Mouse (Mus musculus): ENCODE data around the gene 1700028J19Rik. TPM values are rescaled to one million over a fixed set of nuclear protein-coding genes. Genes with fewer than 3 reads are reported as not detected.
"Not testable (repeated sequence)": the region's sequence is repeated elsewhere in the genome, so short reads cannot be mapped to it uniquely, and the experiment has no call there.

The 1700028J19Rik gene
- polyA plus RNA-seq, 1 experiment = not detected

DNA sequence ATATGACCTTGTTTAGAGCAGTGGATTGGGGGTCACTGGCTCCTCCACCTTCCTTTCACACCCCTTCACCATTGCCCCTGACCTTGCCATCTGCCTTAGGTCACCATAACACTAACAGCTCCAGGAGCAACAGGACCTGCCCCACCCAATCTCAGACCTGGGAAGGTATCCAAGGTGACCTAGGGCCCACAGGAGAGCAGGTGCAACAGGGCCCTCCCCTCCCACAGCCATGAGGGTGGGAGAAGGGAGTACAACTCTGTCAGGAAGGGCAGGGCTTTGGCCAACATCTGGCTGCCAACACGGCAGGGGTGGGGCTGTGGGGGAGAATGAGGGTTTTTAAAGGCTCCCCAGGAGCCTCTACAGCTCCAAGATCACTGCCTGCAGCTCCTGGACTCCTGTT, 21.4 kb downstream of the 1700028J19Rik start, which contains the start of gene Klk1:
TSS of gene Klk1 (plus strand) at position 285 of the 400 bp plus-strand sequence.
- no peaks in the 10 kb centered on the region for H3K4me1 ChIP-seq (ENCODE audit: control insufficient read depth, insufficient read depth, insufficient read length, low read length)
- H3K4me3 ChIP-seq (ENCODE audit: insufficient read depth, low read depth, low read length) = no peak within 1 kb of the TSS
- H3K27ac ChIP-seq (replicated peaks; ENCODE audit: low read depth, low read length) = no peak within 1 kb of the TSS

GRCm38 (mm10) chr7:44222335-44222734, 24.2 kb downstream of the 1700028J19Rik start:
- H3K4me1 ChIP-seq (ENCODE audit: control insufficient read depth, insufficient read depth, insufficient read length, low read length); H3K4me3 ChIP-seq (ENCODE audit: insufficient read depth, low read depth, low read length); H3K27ac ChIP-seq (replicated peaks; ENCODE audit: low read depth, low read length): not testable (repeated sequence)

GRCm38 (mm10) chr7:44221601-44222000, 24.9 kb downstream of the 1700028J19Rik start:
- H3K27ac ChIP-seq (replicated peaks; ENCODE audit: low read depth, low read length); H3K4me3 ChIP-seq (ENCODE audit: insufficient read depth, low read depth, low read length); H3K4me1 ChIP-seq (ENCODE audit: control insufficient read depth, insufficient read depth, insufficient read length, low read length): not testable (repeated sequence)

DNA sequence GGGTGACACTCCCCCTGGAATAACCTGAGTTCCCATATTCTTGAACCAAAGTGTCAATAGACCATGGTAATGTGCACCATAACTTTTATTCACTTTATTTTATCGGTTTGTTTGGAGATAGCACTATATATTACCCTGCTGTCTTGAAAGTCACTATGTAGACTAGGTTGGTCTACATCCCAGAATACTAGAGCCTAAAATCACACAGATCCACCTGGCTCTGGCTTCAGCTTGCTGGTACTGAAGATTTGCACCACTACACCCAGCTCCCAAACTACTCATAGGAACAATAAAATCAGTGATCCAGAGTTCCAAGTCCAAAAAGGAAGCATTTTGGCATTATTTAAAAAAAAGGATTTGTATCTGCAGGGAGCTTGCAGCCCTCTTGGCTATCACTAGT, 30.9 kb downstream of the 1700028J19Rik start, which contains the start of gene Klk1b5:
TSS of gene Klk1b5 (plus strand) at position 301 of the 400 bp plus-strand sequence.
- H3K27ac ChIP-seq (replicated peaks; ENCODE audit: low read depth, low read length) = no peak within 1 kb of the TSS
- no peaks in the 10 kb centered on the region for H3K4me1 ChIP-seq (ENCODE audit: control insufficient read depth, insufficient read depth, insufficient read length, low read length)
- H3K4me3 ChIP-seq (ENCODE audit: insufficient read depth, low read depth, low read length) = no peak within 1 kb of the TSS

- no peak overlapping the region for H3K4me3 ChIP-seq (ENCODE audit: insufficient read depth, low read depth, low read length)
- H3K27ac ChIP-seq (replicated peaks; ENCODE audit: low read depth, low read length) = no peak overlapping the region
- H3K4me1 ChIP-seq (ENCODE audit: control insufficient read depth, insufficient read depth, insufficient read length, low read length) = no peaks in the 10 kb centered on the region
Observed at GRCm38 (mm10) chr7:44208307-44208706, 38.2 kb downstream of the 1700028J19Rik start.

DNA sequence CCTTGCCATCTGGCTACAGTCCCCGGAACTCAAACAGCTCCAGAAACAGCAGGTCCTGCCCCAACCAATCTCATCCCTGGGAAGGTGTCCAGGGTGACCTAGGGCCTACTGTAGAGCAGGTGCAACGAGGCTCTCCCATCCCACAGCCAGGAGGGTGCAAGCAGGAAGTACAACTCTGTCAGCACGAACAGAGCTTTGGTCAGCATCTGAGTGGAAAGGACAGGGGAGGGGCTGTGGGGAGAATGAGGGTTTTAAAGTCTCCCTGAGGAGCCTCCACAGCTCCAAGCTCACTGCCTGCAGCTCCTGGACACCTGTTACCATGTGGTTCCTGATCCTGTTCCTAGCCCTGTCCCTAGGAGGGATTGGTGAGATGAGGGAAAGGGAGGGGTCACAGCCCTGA, 39.4 kb downstream of the 1700028J19Rik start, which contains the start of gene Klk1b4:
TSS of gene Klk1b4 (plus strand) at position 301 of the 400 bp plus-strand sequence.
- H3K4me1 ChIP-seq (ENCODE audit: control insufficient read depth, insufficient read depth, insufficient read length, low read length); H3K4me3 ChIP-seq (ENCODE audit: insufficient read depth, low read depth, low read length); H3K27ac ChIP-seq (replicated peaks; ENCODE audit: low read depth, low read length): not testable (repeated sequence)

DNA sequence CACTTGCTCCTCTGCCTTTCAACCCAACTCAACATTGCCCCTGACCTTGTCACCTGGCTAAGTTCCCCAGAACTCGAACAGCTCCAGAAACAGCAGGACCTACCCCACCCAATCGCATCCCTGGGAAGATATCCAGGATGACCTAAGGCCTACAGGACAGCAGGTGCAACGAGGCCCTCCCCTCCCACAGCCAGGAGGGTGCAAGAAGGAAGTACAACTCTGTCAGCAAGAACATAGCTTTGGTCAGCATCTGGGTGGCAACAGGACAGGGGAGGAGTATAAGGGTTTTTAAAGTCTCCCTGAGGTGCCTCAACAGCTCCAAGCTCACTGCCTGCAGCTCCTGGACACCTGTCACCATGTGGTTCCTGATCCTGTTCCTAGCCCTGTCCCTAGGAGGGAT, 48.6 kb downstream of the 1700028J19Rik start, which contains the start of gene Klk1b3:
TSS of gene Klk1b3 (plus strand) at position 301 of the 400 bp plus-strand sequence.
- Histone ChIP-seq H3K4me1 (ENCODE audit: control insufficient read depth, insufficient read depth, insufficient read length, low read length) (no peaks in the 10 kb centered on the region), H3K27ac (replicated peaks; ENCODE audit: low read depth, low read length) (no peak within 1 kb of the TSS), H3K4me3 (ENCODE audit: insufficient read depth, low read depth, low read length) (no peak within 1 kb of the TSS)

- H3K4me1 ChIP-seq (ENCODE audit: control insufficient read depth, insufficient read depth, insufficient read length, low read length); H3K27ac ChIP-seq (replicated peaks; ENCODE audit: low read depth, low read length); H3K4me3 ChIP-seq (ENCODE audit: insufficient read depth, low read depth, low read length): not testable (repeated sequence)
Observed at GRCm38 (mm10) chr7:44193466-44193865, 53.0 kb downstream of the 1700028J19Rik start.

GRCm38 (mm10) chr7:44187936-44188335, 58.6 kb downstream of the 1700028J19Rik start, which contains the start of gene Klk1b24:
TSS of gene Klk1b24 (plus strand) at chr7:44188236.
- H3K4me1 ChIP-seq (ENCODE audit: control insufficient read depth, insufficient read depth, insufficient read length, low read length); H3K27ac ChIP-seq (replicated peaks; ENCODE audit: low read depth, low read length); H3K4me3 ChIP-seq (ENCODE audit: insufficient read depth, low read depth, low read length): not testable (repeated sequence)

GRCm38 (mm10) chr7:44186516-44186915, 60.0 kb downstream of the 1700028J19Rik start:
- H3K4me3 ChIP-seq (ENCODE audit: insufficient read depth, low read depth, low read length); H3K4me1 ChIP-seq (ENCODE audit: control insufficient read depth, insufficient read depth, insufficient read length, low read length); H3K27ac ChIP-seq (replicated peaks; ENCODE audit: low read depth, low read length): not testable (repeated sequence)

Other genes with a start within 250 kb of the 1700028J19Rik start
- gene Klk1b26, start 234.5 kb downstream of the 1700028J19Rik start, polyA plus RNA-seq (2012; ENCODE audit: insufficient read depth, insufficient read length, missing spikeins) = not detected in 2 replicates
- not detected in 2 replicates for gene Klk1b27, start 194.4 kb downstream of the 1700028J19Rik start, polyA plus RNA-seq (2012; ENCODE audit: insufficient read depth, insufficient read length, missing spikeins)
- gene Klk1b21, start 144.4 kb downstream of the 1700028J19Rik start, polyA plus RNA-seq (2012; ENCODE audit: insufficient read depth, insufficient read length, missing spikeins) = not detected in 2 replicates
- not detected in 2 replicates for gene Klk1b22, start 134.0 kb downstream of the 1700028J19Rik start, polyA plus RNA-seq (2012; ENCODE audit: insufficient read depth, insufficient read length, missing spikeins)
- not detected in 2 replicates for gene Klk1b16, start 109.9 kb downstream of the 1700028J19Rik start, polyA plus RNA-seq (2012; ENCODE audit: insufficient read depth, insufficient read length, missing spikeins)
- gene Klk1b24, start 58.5 kb downstream of the 1700028J19Rik start, polyA plus RNA-seq (2012; ENCODE audit: insufficient read depth, insufficient read length, missing spikeins) = not detected in 2 replicates
- gene Klk1b3, start 48.5 kb downstream of the 1700028J19Rik start, polyA plus RNA-seq (2012; ENCODE audit: insufficient read depth, insufficient read length, missing spikeins) = not detected in 2 replicates
- gene Klk1b4, start 39.3 kb downstream of the 1700028J19Rik start, polyA plus RNA-seq (2012; ENCODE audit: insufficient read depth, insufficient read length, missing spikeins) = not detected in 2 replicates
- gene Klk1b5, start 30.8 kb downstream of the 1700028J19Rik start, polyA plus RNA-seq (2012; ENCODE audit: insufficient read depth, insufficient read length, missing spikeins) = not detected in 2 replicates
- gene Klk1, start 21.3 kb downstream of the 1700028J19Rik start, polyA plus RNA-seq (2012; ENCODE audit: insufficient read depth, insufficient read length, missing spikeins) = not detected in 2 replicates
- gene Gm36864, start 10.5 kb downstream of the 1700028J19Rik start, polyA plus RNA-seq (2012; ENCODE audit: insufficient read depth, insufficient read length, missing spikeins) = not detected in 2 replicates
- 5.5 and 5.7 TPM in 2 replicates for gene 2410002F23Rik, start within 50 bp of the 1700028J19Rik start, polyA plus RNA-seq (2012; ENCODE audit: insufficient read depth, insufficient read length, missing spikeins)
- not detected in 2 replicates for gene Acp4, start 10.7 kb upstream of the 1700028J19Rik start, polyA plus RNA-seq (2012; ENCODE audit: insufficient read depth, insufficient read length, missing spikeins)
- not detected in 2 replicates for gene Gm15517, start 14.8 kb upstream of the 1700028J19Rik start, polyA plus RNA-seq (2012; ENCODE audit: insufficient read depth, insufficient read length, missing spikeins)
- gene Clec11a, start 60.2 kb upstream of the 1700028J19Rik start, polyA plus RNA-seq (2012; ENCODE audit: insufficient read depth, insufficient read length, missing spikeins) = 1.4 and 1.8 TPM in 2 replicates
- 0.59 and 1.0 TPM in 2 replicates for gene Shank1, start 63.6 kb upstream of the 1700028J19Rik start, polyA plus RNA-seq (2012; ENCODE audit: insufficient read depth, insufficient read length, missing spikeins)
- gene Syt3, start 137.4 kb upstream of the 1700028J19Rik start, polyA plus RNA-seq (2012; ENCODE audit: insufficient read depth, insufficient read length, missing spikeins) = 3.2 and 4.9 TPM in 2 replicates
- not detected in 2 replicates for gene 1700008O03Rik, start 139.1 kb upstream of the 1700028J19Rik start, polyA plus RNA-seq (2012; ENCODE audit: insufficient read depth, insufficient read length, missing spikeins)
- gene Lrrc4b, start 182.3 kb upstream of the 1700028J19Rik start, polyA plus RNA-seq (2012; ENCODE audit: insufficient read depth, insufficient read length, missing spikeins) = not detected in 2 replicates
- not detected in 2 replicates for gene Aspdh, start 218.7 kb upstream of the 1700028J19Rik start, polyA plus RNA-seq (2012; ENCODE audit: insufficient read depth, insufficient read length, missing spikeins)
- 25.2 and 29.4 TPM in 2 replicates for gene Josd2, start 221.3 kb upstream of the 1700028J19Rik start, polyA plus RNA-seq (2012; ENCODE audit: insufficient read depth, insufficient read length, missing spikeins)
- 80.2 and 97.6 TPM in 2 replicates for gene Emc10, start 249.8 kb upstream of the 1700028J19Rik start, polyA plus RNA-seq (2012; ENCODE audit: insufficient read depth, insufficient read length, missing spikeins)
- 3.2 and 3.6 TPM in 2 replicates for gene Fam71e1, start 249.9 kb upstream of the 1700028J19Rik start, polyA plus RNA-seq (2012; ENCODE audit: insufficient read depth, insufficient read length, missing spikeins)